Mouse (Mus musculus) testis, adult 2 months (tissue): ENCODE measurements around the gene Alpk1.

Experiments
- CTCF ChIP-seq: fragments of 200-500 bp; IDR thresholded peaks from 2 replicates; pipeline ENCODE4 v1.5.1; 2012; ENCODE audit warnings: low read depth, mild to moderate bottlenecking, inconsistent platforms, low read length, moderate library complexity; ENCODE audit not compliant: control insufficient read depth, insufficient read depth, insufficient replicate concordance
- POLR2A ChIP-seq: fragments of 200-500 bp; IDR thresholded peaks from 2 replicates; pipeline ENCODE4 v1.6.1; 2012; ENCODE audit warnings: low read depth, mild to moderate bottlenecking, inconsistent platforms, low read length, moderate library complexity; ENCODE audit not compliant: control insufficient read depth

- TF ChIP-seq CTCF: no peak
- TF ChIP-seq POLR2A: no peak
These were observed 89.1 kb downstream of the Alpk1 start for GRCm38 (mm10) chr3:127691230-127691629.
